Mouse (Mus musculus) testis, postnatal 14 days (tissue): ENCODE results near the gene Lmntd2.
A peak's percentile ranks its signal among the peaks of the same experiment; 100 is the strongest.

ENCODE experiments used
- DNase-seq: peaks from one replicate; pipeline ENCODE4 v3.0.0; 2021; ENCODE audit warnings: low spot score

Lmntd2 gene

GRCm38 (mm10) chr7:141215880-141216733, 2.2 kb upstream of the Lmntd2 start:
- DNase-seq = no peak

GRCm38 (mm10) chr7:141215101-141215879, 1.4 kb upstream of the Lmntd2 start, which contains the start of gene Rassf7:
Gene Rassf7 (plus strand): TSS chr7:141215860.
- peak; percentile 97 for DNase-seq

DNA sequence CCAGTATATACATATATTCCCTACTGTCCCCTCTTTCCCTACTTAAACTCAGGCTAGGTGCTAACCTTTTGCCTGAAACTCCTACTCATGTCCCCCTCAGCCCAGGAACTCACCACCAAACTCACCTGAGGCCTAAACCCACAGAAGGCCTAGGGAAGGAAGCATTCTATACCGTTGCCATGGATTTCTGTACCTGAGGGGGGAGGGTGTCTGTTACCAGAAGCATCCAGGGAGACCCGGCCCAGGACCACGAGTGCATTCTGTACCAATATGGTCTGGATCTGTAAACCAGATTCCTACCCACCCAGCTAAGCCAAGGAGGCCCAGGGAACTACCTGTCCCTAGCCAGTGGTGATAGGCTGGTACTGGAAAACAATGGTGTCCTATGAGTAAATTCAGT, 430 bp upstream of the Lmntd2 start:
- DNase-seq = no peak

DNA sequence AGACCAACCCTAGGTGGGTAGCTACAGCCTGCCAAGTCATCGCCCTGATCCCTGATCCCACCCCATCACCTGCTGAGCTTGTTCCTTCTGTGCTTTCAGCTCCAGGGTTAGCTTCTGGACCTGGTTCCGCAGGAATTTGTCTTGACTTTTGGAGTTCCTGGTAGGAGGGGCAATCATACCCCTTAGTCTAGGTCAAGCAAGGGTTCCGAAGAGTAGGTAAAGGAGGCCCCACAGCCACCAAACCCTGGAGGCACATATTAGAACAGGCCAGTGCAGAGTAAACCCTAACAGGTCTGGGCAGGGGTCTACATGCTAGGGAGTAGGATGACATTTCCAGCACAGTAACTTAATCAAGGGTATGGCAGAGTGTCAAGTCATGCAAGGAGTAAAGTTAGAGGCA, 747 bp downstream of the Lmntd2 start:
- no peak for DNase-seq

DNA sequence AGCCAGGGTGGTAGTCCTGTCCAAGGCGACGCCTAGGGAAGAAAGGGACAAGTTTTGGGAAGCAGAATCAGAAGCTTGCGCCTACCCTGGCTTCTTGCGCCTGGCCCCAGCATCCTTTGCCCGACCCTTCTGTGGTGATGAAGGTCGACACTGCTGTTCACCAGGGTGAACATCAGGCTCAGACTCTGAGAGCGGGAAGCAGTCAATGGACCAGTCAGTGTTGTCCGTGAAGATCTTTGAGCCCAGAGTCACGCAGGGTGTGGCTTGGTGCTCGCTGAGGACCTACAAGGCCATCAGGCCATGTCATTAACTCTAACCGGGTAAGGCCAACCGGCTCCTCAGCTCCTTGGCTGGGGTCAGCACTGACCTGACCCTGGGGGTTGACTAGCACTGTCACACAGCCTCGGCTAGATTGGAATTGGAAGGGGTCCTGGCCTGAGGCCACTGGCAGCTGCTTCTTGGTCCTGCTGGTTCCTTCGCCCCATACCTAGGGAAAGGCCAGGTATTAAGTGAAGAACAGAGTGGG, 3.2 kb downstream of the Lmntd2 start:
- DNase-seq = no peak

GRCm38 (mm10) chr7:141210137-141210536, 3.7 kb downstream of the Lmntd2 start:
- DNase-seq = peak; percentile 5

GRCm38 (mm10) chr7:141209526-141209925, 4.4 kb downstream of the Lmntd2 start:
- no peak for DNase-seq

GRCm38 (mm10) chr7:141206182-141206937, 7.5 kb downstream of the Lmntd2 start:
- DNase-seq = no peak

- DNase-seq = no peak
Measured at GRCm38 (mm10) chr7:141205504-141205903, 8.4 kb downstream of the Lmntd2 start.

DNA sequence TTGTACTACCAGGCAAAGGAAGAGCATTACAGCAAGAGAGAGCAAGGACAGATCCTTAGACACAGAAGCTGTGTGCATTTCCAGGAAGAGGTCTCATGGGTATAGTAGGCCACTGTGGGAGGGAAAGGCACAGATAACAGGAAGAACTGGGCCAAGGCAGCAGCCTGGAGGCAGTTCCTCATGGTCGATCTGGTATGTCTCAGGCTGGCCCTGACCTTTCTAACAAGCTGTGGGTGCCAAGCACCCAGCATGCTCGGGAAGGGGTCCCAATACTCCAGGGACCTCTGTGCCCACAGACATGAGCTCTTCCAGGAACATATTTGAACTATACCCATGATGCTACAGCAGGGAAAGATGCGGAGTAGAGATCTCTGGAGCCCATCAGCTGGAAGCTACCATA, 9.3 kb downstream of the Lmntd2 start:
- no peak for DNase-seq

GRCm38 (mm10) chr7:141198121-141198520, 15.8 kb downstream of the Lmntd2 start:
- DNase-seq = no peak

DNA sequence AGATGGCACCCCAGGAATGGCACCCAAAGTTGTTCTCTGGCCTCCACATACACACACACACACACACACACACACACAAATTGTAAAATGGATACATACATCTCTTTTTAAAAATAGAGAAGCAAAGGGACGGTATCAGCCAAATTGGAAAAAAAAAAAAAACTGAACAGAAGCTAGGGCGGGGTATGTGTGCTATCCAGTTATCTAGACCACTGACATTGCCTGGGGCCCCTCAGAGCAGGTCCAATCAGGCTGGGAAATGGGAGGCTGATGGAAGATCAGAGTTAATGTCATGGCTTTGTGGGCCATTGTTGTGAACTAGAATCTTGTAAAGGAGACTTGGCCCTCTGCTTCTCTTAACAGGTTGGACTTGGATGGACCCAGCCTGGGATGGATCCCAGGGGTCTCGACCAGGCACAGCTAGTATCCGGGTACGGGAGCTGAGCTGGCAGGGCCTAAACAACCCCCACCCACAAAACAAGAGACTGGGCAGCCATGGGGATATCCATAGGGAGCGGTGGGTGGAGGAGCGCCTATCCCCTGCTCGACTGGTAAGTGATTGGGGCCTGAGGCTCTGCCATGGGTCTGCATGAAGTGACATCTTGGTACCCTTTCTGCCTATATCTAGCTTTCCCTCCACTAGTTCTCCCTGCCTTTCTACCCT, 17.1 kb downstream of the Lmntd2 start:
- peak; percentile 8 for DNase-seq

DNA sequence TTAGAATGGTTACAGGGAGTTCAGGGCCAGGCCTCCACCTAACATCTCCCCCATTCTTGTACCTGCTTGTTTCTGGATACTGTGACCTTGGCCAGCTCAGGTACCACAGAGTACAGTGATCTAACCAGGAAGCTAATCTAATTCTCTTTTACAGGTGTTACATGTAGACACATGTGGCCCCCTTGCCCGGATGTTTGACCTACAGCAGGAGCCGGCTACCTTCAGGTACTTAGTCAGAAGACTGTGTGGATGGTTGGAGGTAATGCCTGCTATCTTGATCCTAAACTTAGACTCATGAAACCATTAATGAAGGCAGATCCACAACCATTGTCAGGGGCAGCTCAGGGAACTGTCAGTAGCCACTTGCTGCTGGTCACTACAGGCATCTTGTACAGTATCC, 18.1 kb downstream of the Lmntd2 start:
- no peak for DNase-seq

- peak; percentile 89 for DNase-seq
Measured at GRCm38 (mm10) chr7:141194830-141195229, 19.1 kb downstream of the Lmntd2 start.

DNA sequence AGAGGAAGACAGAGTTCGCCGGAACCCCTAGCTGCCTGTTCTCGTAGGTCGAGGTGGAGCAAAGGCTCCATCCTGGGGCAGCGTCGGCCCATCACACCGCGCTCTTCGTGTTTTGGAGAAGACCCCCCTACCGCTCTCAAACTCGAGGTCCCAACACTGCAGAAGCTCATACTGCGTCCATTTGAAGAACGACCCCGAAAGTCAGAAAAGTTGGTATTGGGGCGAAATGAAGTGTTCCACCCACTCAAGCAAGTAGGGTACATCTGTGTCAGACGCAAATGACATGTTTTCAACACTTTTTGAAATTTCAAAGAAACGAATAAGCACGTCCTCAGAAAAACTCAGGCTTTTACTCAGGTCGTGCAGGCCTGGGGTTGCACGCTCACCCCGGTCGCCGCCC, 19.5 kb downstream of the Lmntd2 start:
- no peak for DNase-seq

DNA sequence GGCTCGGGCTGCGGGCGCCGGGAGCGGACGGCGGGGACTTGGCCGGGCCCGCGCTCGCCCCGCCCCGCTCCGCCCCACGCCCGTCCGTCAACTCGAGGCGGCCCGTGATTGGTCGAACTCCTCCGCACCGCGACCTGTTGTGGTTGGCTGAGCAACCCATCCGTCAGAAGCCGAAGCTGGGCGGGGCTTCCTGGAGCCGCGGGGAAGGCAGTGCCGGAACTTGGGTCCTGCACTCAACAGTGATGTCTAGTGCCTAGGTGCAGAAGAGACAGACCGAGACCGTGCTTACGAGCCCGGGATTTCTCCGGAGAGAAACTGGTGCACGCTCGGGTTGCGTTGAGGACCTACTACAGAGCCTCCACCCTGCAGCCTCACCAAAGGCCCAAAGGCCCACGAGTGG, 19.9 kb downstream of the Lmntd2 start, which contains the start of the genes Hras and Lrrc56:
TSS of gene Hras (minus strand) at position 58 of the 400 bp plus-strand sequence.
TSS of gene Lrrc56 (plus strand) at position 210 of the 400 bp plus-strand sequence.
- peak; percentile 97 for DNase-seq

GRCm38 (mm10) chr7:141193348-141193856, 20.5 kb downstream of the Lmntd2 start:
- DNase-seq = peak; percentile 69

DNA sequence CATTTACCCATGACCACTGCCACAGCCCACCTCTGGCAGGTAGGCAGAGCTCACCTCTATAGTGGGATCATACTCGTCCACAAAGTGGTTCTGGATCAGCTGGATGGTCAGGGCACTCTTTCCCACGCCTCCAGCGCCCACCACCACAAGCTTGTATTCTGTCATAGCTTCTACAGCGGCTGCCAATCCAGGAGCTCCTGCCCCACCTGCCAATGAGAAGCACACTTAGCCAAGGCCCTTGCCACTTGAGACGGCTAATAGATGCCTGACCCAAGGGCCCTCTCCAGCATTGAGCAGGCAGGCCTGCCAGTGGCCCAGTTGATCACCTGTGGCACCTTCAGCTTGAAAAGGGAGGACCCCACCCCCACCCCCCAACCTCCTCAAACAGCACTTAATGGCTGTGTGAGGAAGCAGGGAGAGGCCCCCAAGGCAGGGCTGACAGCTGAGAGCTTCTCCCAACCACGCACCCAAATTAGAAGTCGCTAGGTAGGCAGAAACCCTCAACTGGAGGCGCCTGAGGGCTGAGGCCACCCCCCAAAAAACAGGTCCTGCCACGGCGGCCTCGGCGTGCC, 21.0 kb downstream of the Lmntd2 start:
- DNase-seq = peak; percentile 36

DNA sequence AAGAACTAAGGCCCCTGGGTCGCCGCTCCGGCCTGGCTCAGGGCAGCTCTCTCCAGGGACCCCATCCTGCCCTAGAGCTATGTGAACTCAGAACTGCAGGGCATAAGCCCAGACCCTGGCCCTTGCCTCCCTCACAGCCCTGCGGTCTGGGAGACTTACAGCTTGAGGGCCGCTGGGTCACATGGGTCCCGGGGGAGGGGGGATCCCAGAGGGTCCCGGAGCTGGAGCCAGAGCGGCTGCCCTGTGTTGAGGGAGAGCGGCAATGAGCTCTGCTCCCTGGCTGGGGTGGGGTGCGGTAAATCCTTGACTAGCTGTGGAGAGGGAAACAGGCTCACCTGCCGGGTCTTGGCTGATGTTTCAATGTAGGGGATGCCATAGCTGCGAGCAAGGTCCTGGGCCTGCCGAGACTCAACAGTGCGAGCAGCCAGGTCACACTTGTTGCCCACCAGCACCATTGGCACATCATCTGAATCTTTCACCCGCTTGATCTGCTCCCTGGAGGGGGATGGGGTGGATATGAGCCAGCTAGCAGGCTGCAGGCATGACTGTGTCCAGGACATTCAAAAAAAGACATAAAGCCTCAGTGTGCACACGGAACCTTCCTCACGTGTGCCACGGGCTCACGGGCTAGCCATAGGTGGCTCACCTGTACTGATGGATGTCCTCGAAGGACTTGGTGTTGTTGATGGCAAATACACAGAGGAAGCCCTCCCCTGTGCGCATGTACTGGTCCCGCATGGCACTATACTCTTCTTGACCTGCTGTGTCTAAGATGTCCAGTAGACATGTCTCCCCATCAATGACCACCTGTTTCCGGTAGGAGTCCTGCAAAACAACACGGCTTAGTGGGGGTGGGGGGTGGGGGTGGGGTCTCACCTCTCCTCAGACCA, 21.8 kb downstream of the Lmntd2 start:
- DNase-seq = peak; percentile 26

- no peak for DNase-seq
Measured at GRCm38 (mm10) chr7:141191036-141191435, 22.8 kb downstream of the Lmntd2 start.
